Mouse (Mus musculus): ENCODE measurements around the gene Rarres2. TPM values are rescaled to one million over a fixed set of nuclear protein-coding genes. Genes with fewer than 3 reads are reported as not detected.

Gene Rarres2
- polyA plus RNA-seq, 1 experiment from 2014 or later: 4.5 TPM

DNA sequence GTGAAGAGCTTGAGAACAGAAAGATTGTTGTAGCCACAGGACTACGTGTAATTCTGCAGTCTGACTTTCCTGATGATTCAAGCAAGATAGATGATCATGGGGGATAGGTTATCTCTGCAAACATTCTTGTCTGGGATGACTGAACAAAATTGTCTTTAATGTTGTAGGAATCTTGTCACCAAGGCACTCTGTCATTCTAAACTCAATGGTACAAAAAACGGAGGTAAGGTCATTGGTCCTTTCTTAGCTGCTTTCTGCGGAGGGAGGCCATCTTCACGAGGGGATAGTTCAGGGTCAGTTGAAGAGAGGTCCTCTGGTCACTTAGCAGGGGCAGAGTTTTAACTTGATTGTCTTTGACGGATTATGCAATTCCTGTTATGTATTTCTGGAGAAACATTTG lies 6.1 kb upstream of the Rarres2 start:
- no peak overlapping the region for H3K4me3 ChIP-seq
- no peak overlapping the region for H3K9ac ChIP-seq
- H3K4me2 ChIP-seq: no peak overlapping the region
- no peaks in the 10 kb centered on the region for H3K27me3 ChIP-seq
- WGBS: 65% methylated on average over 5 of the region's 5 CpGs
- H3K9me3 ChIP-seq: no peaks in the 10 kb centered on the region
- H3K36me3 ChIP-seq: no peaks in the 10 kb centered on the region
- ATAC-seq (ENCODE audit: insufficient number of reproducible peaks, insufficient read depth, low FRiP score, low TSS enrichment, low read depth): no peak
- peak overlapping the region; percentile 16; the same call in 1 of the 2 replicates for H3K27ac ChIP-seq
- 0 out of 2 replicates have a peak, but pooled peaks cover 4% of the 10 kb centered on the region for H3K4me1 ChIP-seq

DNA sequence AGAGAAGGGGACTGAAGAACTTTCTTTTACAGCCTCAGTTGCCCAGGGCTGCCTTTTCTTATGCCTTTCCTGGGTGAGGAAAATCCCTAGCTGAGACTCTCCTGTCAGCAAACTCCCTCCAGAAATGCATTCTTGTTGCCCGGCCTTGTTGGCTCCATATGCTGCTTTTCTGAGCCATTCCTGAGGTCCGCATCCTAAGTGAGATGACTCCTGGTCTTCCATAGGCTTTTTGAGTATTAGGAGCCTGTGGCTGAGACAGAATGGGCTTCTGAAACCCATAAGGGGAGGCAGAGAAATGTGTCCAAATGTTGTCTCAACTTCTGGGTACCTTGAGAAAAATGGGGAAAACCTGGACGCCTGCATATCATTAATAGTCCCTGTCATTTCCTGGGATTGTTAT lies 1.4 kb upstream of the Rarres2 start:
- Histone ChIP-seq H3K4me2 (no peak overlapping the region), H3K27ac (no peak overlapping the region), H3K4me3 (no peak overlapping the region), H3K36me3 (peaks cover 7% of the 10 kb centered on the region; the same call in 1 of the 2 replicates), H3K27me3 (no peaks in the 10 kb centered on the region), H3K9me3 (peaks cover 5% of the 10 kb centered on the region; the same call in 1 of the 2 replicates), H3K9ac (no peak overlapping the region), H3K4me1 (0 out of 2 replicates have a peak, but pooled peaks cover 4% of the 10 kb centered on the region)
- no peak for ATAC-seq (ENCODE audit: insufficient number of reproducible peaks, insufficient read depth, low FRiP score, low TSS enrichment, low read depth)
- 68% methylated on average over 3 of the region's 3 CpGs for WGBS

DNA sequence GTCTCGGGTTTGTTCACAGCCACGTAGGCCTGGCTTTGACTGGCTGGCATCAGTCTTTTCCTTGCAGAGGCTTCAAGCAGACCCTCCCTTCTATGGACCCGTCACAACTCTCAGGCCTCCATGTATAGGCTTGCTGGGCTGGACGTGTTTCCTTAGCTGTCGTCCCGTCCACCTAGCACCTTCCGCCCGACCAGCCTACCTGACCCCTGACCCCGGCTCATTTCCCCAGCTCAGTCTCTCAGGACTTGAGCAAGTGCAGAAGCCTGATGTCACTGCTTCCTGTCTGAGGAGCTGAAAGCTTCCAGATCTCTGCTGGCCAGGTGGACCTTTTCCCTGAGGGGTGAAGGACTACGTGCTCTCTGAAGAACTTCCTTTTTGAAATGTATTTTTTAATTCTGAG lies 691 bp upstream of the Rarres2 start:
- H3K4me2 ChIP-seq: no peak overlapping the region
- H3K4me3 ChIP-seq: no peak overlapping the region
- H3K9ac ChIP-seq: no peak overlapping the region
- WGBS: 39% methylated on average over 10 of the region's 10 CpGs
- no peaks in the 10 kb centered on the region for H3K27me3 ChIP-seq
- peaks cover 5% of the 10 kb centered on the region; the same call in 1 of the 2 replicates for H3K9me3 ChIP-seq
- H3K4me1 ChIP-seq: peaks cover 9% of the 10 kb centered on the region; the same call in 1 of the 2 replicates
- no peak for ATAC-seq (ENCODE audit: insufficient number of reproducible peaks, insufficient read depth, low FRiP score, low TSS enrichment, low read depth)
- H3K36me3 ChIP-seq: peaks cover 7% of the 10 kb centered on the region
- H3K27ac ChIP-seq: no peak overlapping the region

DNA sequence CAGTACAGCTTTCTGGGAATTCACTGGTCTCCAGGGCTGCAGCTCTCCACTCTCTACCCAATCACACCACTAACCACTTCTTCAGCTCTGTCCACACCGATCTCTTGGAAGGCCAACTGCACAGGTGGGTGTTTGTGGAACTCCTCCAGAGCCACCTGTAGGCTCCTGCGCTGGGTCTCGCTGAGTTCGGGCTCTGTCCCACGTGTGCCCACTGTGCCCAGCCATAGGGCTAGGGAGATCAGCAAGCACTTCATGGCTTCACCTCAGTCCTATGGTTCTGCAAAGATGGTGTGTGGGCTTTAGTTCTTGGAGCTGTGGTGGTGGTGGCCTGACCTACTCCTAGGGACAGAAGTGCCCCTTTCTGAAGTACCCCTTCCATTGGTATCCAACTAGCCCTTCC lies 575 bp downstream of the Rarres2 start:
- 93% methylated on average over 5 of the region's 5 CpGs for WGBS
- Histone ChIP-seq H3K9ac (no peak overlapping the region), H3K27me3 (no peaks in the 10 kb centered on the region), H3K36me3 (peaks cover 7% of the 10 kb centered on the region), H3K4me3 (no peak overlapping the region), H3K9me3 (peaks cover 5% of the 10 kb centered on the region; the same call in 1 of the 2 replicates), H3K4me1 (peaks cover 5% of the 10 kb centered on the region; the same call in 1 of the 2 replicates), H3K4me2 (no peak overlapping the region), H3K27ac (no peak overlapping the region)
- ATAC-seq (ENCODE audit: insufficient number of reproducible peaks, insufficient read depth, low FRiP score, low TSS enrichment, low read depth): no peak

DNA sequence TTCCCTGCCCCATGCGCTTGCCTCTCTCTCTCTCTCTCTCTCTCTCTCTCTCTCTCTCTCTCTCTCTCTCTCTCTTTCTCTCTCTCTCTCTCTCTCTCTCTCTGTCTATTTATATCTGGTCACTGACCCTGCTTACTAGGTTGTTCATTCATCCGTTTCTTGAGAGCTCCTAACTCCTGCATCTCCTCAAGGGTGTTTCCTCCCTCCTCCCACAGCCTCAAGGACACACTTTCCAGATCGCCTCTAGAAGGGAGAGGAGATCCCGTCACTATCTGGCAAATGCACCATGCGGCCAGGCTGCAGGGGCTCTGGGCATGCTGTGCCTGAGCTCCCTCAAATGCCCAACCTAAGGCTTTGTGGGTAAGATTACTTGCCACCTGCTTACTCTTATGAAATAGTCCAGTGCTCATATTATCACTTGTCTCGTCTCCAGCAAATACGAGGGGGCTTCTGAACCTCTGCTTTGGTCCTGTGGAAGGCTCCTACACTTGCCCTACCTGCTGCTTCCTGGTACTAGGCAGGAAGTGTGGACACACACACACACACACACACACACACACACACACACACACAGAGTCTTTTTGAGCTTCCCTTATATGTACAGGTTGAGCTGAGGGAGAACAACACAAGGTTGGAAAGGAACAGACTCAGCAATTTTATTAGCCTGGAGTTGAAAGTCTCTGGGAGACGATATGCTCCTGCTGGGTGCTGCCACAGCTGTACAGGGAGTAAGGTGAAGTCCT lies 3.4 kb downstream of the Rarres2 start:
- WGBS: 88% methylated on average over 8 of the region's 8 CpGs
- no peak for ATAC-seq (ENCODE audit: insufficient number of reproducible peaks, insufficient read depth, low FRiP score, low TSS enrichment, low read depth)
- no peak overlapping the region for H3K9ac ChIP-seq

DNA sequence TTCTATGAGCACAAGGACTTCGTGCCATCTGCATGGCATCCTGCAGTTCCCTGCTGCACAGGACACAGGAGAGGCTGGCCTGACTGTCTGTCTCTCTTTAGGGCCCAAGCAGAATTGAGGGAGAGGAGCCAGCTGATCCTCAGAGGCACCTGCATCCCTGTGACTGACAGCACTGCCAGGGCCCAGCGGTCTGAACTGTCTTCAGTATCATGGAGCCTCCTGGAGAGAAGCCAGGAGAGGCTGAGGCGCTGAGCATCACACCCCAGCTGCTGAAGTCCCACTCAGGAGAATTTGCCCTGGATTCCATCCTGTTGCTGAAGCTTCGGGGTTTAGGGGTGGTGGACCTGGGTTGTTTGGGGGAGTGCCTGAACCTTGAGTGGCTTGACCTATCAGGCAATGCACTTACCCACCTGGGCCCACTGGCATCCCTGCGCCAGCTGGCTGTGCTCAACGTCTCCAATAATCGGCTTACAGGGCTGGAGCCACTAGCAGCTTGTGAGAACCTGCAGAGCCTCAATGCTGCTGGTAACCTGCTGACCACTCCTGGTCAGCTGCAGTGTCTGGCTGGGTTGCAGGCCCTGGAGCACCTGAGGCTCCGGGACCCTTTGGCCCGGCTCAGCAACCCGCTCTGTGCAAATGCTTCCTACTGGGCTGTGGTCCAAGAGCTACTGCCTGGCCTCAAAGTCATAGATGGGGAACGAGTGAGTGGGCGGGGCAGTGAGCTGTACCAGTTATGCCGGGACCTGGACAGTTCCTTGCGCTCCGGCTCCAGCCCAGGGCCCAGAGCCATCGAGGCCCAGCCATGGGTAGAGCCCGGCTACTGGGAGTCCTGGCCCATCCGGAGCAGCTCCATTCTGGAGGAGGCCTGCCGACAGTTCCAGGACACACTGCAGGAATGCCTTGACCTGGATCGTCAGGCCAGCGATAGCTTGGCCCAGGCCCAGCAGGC lies 4.3 kb downstream of the Rarres2 start:
- WGBS: 85% methylated on average over 21 of the region's 21 CpGs

More for the DNA sequence above, 3.4 kb downstream of the Rarres2 start:
- no peak overlapping the region for H3K4me3 ChIP-seq
- peaks cover 5% of the 10 kb centered on the region; the same call in 1 of the 2 replicates for H3K9me3 ChIP-seq
- no peaks in the 10 kb centered on the region for H3K27me3 ChIP-seq
- H3K4me2 ChIP-seq: no peak overlapping the region
- peaks cover 17% of the 10 kb centered on the region for H3K36me3 ChIP-seq
- no peak overlapping the region for H3K27ac ChIP-seq
- H3K4me1 ChIP-seq: peaks cover 14% of the 10 kb centered on the region; the same call in 1 of the 2 replicates

DNA sequence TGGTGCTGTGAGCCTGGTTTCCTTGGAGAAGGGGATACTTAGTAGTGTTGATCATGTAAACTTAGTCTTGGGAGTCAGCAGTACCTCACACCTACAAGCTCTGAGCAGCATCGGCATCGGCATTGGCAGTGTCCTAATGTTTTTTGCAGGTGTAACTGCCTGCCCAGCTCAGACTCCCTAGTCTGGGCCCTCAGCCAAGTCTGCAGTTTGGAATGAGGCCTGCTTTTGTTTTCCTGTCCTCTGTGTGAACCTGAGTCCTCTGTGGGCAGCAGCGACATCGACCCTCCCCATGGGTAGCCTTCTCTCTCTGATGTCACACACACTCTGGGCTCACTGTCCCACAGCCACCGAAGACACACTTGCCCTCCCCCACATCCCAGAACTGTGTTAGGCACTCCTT lies 6.3 kb downstream of the Rarres2 start:
- Histone ChIP-seq H3K36me3 (peaks cover 23% of the 10 kb centered on the region), H3K4me1 (peaks cover 14% of the 10 kb centered on the region; the same call in 1 of the 2 replicates), H3K9ac (no peak overlapping the region), H3K4me2 (no peak overlapping the region), H3K9me3 (peaks cover 5% of the 10 kb centered on the region; the same call in 1 of the 2 replicates), H3K4me3 (no peak overlapping the region), H3K27me3 (no peaks in the 10 kb centered on the region), H3K27ac (no peak overlapping the region)
- peak; percentile 35; the same call in 1 of the 2 replicates for ATAC-seq (ENCODE audit: insufficient number of reproducible peaks, insufficient read depth, low FRiP score, low TSS enrichment, low read depth)
- 58% methylated on average over 5 of the region's 5 CpGs for WGBS

More for the DNA sequence above, 4.3 kb downstream of the Rarres2 start:
- H3K4me3 ChIP-seq: no peak overlapping the region
- no peaks in the 10 kb centered on the region for H3K27me3 ChIP-seq
- no peak overlapping the region for H3K9ac ChIP-seq
- no peak for ATAC-seq (ENCODE audit: insufficient number of reproducible peaks, insufficient read depth, low FRiP score, low TSS enrichment, low read depth)
- no peak overlapping the region for H3K27ac ChIP-seq
- H3K4me1 ChIP-seq: peaks cover 14% of the 10 kb centered on the region; the same call in 1 of the 2 replicates
- H3K4me2 ChIP-seq: no peak overlapping the region
- peaks cover 5% of the 10 kb centered on the region; the same call in 1 of the 2 replicates for H3K9me3 ChIP-seq
- peaks cover 22% of the 10 kb centered on the region for H3K36me3 ChIP-seq

DNA sequence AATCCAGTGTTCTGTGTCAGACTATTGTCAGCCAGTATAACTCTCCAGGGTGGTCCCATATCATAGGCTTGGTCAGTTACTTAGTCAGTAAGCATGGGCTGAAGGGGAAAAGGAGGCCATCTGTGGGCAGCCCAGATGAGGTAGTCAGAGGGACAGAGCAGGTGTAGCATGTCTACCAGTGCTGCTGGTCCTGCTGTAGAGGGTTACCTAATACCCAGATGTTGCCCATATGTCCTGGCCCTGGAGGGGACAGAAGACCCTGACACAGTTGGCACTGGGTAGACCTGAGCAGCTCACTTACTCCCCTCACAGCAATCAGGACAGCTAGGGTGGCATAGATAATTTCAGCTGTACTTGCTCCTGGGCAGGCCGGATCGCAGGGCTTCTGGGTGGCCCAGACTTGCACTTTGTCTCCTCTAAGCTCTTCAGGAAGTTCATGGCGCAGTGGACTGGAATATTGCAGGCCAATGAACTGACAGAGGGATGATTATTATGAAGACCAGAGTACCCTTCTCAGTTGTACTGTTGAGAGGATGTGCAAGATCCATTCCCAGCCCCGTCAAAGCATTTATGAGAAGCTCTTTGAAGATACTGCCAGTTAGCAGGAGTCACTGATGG lies 6.8 kb downstream of the Rarres2 start:
- H3K4me1 ChIP-seq: peaks cover 14% of the 10 kb centered on the region; the same call in 1 of the 2 replicates
- peaks cover 5% of the 10 kb centered on the region; the same call in 1 of the 2 replicates for H3K9me3 ChIP-seq
- H3K27me3 ChIP-seq: no peaks in the 10 kb centered on the region
- H3K4me3 ChIP-seq: no peak overlapping the region
- H3K36me3 ChIP-seq: peaks cover 23% of the 10 kb centered on the region
- no peak overlapping the region for H3K9ac ChIP-seq
- no peak overlapping the region for H3K4me2 ChIP-seq
- no peak for ATAC-seq (ENCODE audit: insufficient number of reproducible peaks, insufficient read depth, low FRiP score, low TSS enrichment, low read depth)
- H3K27ac ChIP-seq: no peak overlapping the region
- WGBS: 92% methylated on average over 4 of the region's 4 CpGs

DNA sequence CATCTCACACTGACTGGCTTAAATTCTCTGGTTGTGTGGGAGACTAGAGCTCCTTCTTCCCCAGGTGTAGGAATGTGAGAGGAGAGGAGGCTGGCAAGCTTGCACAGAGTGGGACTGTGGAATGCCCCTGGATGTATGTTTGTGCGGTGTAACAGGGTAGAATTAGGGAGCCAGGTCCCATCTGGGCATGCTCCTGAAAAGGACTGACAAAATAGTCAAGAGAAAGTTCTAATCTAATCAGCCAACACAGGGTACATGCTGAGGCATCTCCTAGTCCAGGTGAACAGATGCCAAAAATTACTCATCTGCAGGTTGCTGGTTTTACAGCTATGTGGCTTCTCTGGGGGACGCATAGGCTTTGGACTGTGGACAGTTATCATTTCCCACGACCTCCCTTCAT lies 16.6 kb downstream of the Rarres2 start:
- Histone ChIP-seq H3K4me1 (peaks cover 13% of the 10 kb centered on the region), H3K4me3 (no peak overlapping the region), H3K36me3 (peaks cover 10% of the 10 kb centered on the region; the same call in 1 of the 2 replicates), H3K27ac (peak overlapping the region; percentile 98), H3K9ac (no peak overlapping the region), H3K27me3 (no peaks in the 10 kb centered on the region), H3K9me3 (no peaks in the 10 kb centered on the region), H3K4me2 (peak overlapping the region; percentile 76; the same call in 1 of the 2 replicates)
- ATAC-seq (ENCODE audit: insufficient number of reproducible peaks, insufficient read depth, low FRiP score, low TSS enrichment, low read depth): no peak
- 86% methylated on average over 3 of the region's 3 CpGs for WGBS

DNA sequence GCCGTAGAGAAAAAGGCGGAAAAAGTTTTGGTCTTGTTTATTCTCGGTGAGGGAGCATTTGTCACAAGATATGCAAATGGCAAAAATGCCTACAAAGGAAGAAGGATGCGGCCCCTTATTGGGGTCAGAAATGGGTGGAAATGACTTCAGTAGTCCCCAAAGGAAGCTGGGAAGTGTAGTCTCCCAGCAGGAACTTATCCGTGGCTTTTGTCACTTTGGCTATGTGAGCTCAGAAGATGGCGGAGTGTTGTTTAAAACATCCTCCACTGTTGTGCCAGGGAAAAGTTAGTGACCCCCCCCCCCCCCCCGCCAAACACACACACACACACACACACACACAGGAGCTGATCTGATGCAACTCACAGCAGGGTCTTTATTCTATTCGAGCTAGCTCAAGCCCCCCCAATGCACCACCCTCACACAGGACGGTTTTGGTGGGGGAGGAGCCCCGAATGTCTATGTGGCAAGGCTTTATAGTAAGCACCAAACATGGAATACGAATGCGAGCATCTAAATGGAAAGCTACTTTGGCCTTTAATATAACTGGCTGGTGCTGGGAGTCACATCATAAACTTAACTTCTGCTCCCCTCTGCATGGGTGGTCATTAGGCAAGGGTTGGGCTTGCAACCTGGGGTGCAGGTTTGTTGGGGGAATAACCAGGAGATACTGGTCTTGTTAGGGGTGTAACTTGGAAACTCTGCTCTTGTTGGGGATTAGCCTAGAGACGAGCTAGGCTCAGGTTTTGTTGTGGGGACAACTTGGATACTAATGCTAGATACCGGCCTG lies 17.3 kb downstream of the Rarres2 start:
- Histone ChIP-seq H3K4me2 (peak overlapping the region; percentile 76), H3K4me3 (peak overlapping the region; percentile 52), H3K27ac (peak overlapping the region; percentile 98), H3K4me1 (peaks cover 13% of the 10 kb centered on the region), H3K9ac (peak overlapping the region; percentile 80), H3K27me3 (no peaks in the 10 kb centered on the region), H3K36me3 (peaks cover 8% of the 10 kb centered on the region; the same call in 1 of the 2 replicates), H3K9me3 (no peaks in the 10 kb centered on the region)
- whole genome bisulfite sequencing: 27% methylated on average over 14 of the region's 14 CpGs
- ATAC-seq (ENCODE audit: insufficient number of reproducible peaks, insufficient read depth, low FRiP score, low TSS enrichment, low read depth): peak; percentile 69
